Mouse (Mus musculus) kidney, adult 2 months (tissue): ENCODE measurements around the gene Mak. TPM values are rescaled to one million over a fixed set of nuclear protein-coding genes. Genes with fewer than 3 reads are reported as not detected.

ENCODE experiments used
- DNase-seq: peaks from one replicate; pipeline ENCODE4 v3.0.0; 2021
- H3K27ac ChIP-seq: fragments of 200-500 bp; 2 replicates; pipeline ENCODE4 v1.5.1; 2012; ENCODE audit warnings: low read depth, low read length, control low read depth, inconsistent platforms; ENCODE audit not compliant: insufficient read depth
- H3K27me3 ChIP-seq: fragments of 200-500 bp; replicated peaks from 2 replicates; pipeline ENCODE4 v1.6.1; 2012; ENCODE audit warnings: mild to moderate bottlenecking, moderate library complexity, low read length, inconsistent platforms; ENCODE audit not compliant: control insufficient read depth, insufficient read depth
- H3K36me3 ChIP-seq: fragments of 200-500 bp; 2 replicates; pipeline ENCODE4 v1.6.1; 2012; ENCODE audit warnings: mild to moderate bottlenecking, moderate library complexity, low read length, inconsistent platforms; ENCODE audit not compliant: control insufficient read depth, insufficient read depth
- H3K4me1 ChIP-seq: fragments of 200-500 bp; 2 replicates; pipeline ENCODE4 v1.6.1; 2011; ENCODE audit warnings: low read length; ENCODE audit not compliant: control insufficient read depth, insufficient read depth
- H3K4me3 ChIP-seq: fragments of 200-500 bp; 2 replicates; pipeline ENCODE4 v1.5.1; 2011; ENCODE audit warnings: mild to moderate bottlenecking, low read depth, low read length, control low read depth; ENCODE audit not compliant: insufficient read depth
- CTCF ChIP-seq: fragments of 200-500 bp; conservative IDR thresholded peaks from 2 replicates; pipeline ENCODE4 v1.5.1; 2011; ENCODE audit warnings: low read depth, mild to moderate bottlenecking, control low read depth, low read length, moderate library complexity, mixed read lengths; ENCODE audit not compliant: insufficient read depth, insufficient read length
- POLR2A ChIP-seq: fragments of 200-500 bp; IDR thresholded peaks from one replicate; pipeline ENCODE4 v1.6.1; 2011; ENCODE audit warnings: low read depth, low read length, control low read depth
- whole genome bisulfite sequencing: fragments of 180-500 bp; shearing (Covaris S2); methylation state at CpG from one replicate; pipeline ENCODE4 v1.1.7; 2018; 5-methylcytosine and 5-hydroxymethylcytosine counted together
- polyA plus RNA-seq: library from polyadenylated mRNA; depleted of rRNA; stranded (reverse); fragments of >200 nt; gene quantifications from 2 replicates; pipeline ENCODE4 v1.2.3, GENCODE M21; 2012

The Mak gene
- polyA plus RNA-seq, 1 experiment = not detected

DNA sequence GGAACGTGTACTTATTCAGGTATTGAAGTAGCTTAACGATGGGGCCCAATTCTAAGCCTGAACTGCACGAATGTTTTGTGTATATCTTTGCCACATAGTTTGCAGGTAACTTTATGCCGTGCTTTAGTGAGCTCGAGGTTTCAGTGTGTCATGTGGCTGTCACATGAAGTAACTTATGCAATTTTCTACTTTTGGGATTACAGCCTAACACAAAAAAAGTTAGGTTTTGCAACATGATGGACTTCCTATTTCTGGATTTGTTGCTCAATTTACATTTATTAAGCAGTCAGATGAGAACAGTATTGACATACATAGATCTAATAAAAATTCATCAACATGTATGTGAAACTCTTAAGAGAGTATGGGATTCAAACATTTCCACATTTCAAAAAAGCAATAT lies 5.7 kb downstream of the Mak start:
- no peaks in the 10 kb centered on the region for H3K27me3 ChIP-seq
- H3K36me3 ChIP-seq = no peaks in the 10 kb centered on the region
- no peak overlapping the region for H3K4me3 ChIP-seq
- no peak overlapping the region for H3K27ac ChIP-seq
- 83% methylated on average over 5 of the region's 5 CpGs for WGBS
- H3K4me1 ChIP-seq = no peaks in the 10 kb centered on the region
- no peak for DNase-seq
- no peak for TF ChIP-seq POLR2A
- no peak for TF ChIP-seq CTCF

DNA sequence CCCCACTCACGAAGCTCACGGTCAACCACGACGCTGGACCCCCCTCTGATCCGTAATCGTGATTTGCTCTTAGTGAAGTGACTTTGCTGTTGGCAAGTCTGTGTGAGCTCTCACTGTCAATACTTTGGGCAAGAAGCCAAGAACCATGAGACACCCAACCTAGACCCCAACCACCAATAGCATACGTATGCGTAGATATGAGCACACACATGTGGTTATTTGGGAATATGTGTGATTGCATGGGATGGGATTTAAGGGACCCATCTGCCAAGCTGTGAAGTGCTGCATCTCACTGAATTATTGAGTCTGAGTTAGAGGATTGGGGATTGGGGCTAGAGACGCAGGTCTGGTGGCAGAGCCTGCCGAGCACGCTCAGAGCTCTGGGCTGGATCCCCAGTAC lies 7.9 kb downstream of the Mak start:
- TF ChIP-seq POLR2A = no peak
- TF ChIP-seq CTCF = no peak
- Histone ChIP-seq H3K27ac (no peak overlapping the region), H3K36me3 (no peaks in the 10 kb centered on the region), H3K4me3 (no peak overlapping the region), H3K27me3 (no peaks in the 10 kb centered on the region), H3K4me1 (no peaks in the 10 kb centered on the region)
- 91% methylated on average over 11 of the region's 11 CpGs for WGBS
- no peak for DNase-seq

DNA sequence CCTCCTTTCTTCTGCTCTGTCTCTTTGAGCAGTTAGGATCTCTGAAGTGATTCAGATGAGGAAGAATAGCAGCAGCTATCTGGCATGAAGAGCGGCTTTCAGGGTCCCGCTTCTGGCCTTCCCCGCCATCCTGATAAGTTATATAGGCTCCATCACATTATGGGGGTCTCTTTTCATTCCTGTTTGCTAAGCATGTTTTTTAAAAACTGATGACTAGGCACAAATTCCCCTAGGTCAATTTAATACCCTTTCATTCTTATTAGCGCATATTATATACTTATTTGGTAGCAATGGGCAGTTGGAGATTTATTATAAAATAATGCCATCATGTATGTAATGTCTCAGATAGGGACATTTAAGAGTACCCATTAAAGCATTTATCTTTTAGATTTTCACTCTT lies 11.9 kb downstream of the Mak start:
- Histone ChIP-seq H3K4me3 (no peak overlapping the region), H3K27me3 (no peaks in the 10 kb centered on the region), H3K36me3 (no peaks in the 10 kb centered on the region), H3K4me1 (no peaks in the 10 kb centered on the region), H3K27ac (no peak overlapping the region)
- TF ChIP-seq CTCF (no peak), POLR2A (no peak)
- WGBS = 94% methylated on average over 4 of the region's 4 CpGs
- DNase-seq = no peak

DNA sequence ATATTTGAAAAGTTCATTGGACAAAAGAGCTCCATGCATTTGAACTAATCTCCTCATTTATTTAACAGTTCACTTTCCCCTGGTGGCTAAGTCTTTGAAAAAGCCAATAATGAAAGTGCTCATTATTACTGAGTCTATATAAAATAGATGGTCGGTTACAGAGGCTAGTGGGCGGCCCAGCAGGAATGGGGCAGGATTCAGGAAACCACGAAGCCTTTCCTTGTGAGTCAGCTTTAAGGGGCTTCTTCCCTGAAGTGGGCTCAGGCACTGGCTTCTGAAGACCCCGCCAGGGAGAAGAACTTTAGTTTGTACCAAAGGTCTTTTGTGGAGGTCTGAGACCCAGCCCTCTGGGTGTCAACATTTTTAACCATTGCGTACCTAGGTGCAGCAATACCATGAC lies 27.5 kb downstream of the Mak start:
- DNase-seq = no peak
- H3K27ac ChIP-seq = no peak overlapping the region
- no peaks in the 10 kb centered on the region for H3K36me3 ChIP-seq
- TF ChIP-seq POLR2A = no peak
- no peak for TF ChIP-seq CTCF
- 74% methylated on average over 5 of the region's 5 CpGs for WGBS
- H3K4me1 ChIP-seq = no peaks in the 10 kb centered on the region
- no peaks in the 10 kb centered on the region for H3K27me3 ChIP-seq
- no peak overlapping the region for H3K4me3 ChIP-seq

DNA sequence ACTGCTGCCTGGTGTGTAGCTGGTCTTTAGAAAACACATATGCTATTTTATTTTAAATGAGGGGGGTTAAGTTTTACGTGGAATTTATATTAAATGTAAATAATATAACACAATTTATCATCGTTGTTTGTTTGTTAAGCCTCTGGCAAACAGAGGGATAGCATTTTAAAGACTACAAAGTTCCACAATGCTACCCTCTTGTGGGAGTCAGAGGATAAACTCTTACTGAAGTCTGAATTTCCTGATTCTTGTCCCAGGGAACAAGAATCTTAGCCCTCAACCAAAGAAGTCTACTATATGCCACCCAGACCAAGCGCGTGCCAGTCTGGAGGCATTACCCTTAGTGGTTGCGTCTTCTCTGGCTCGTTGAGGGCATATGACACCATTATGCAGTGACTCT lies 32.2 kb downstream of the Mak start:
- no peaks in the 10 kb centered on the region for H3K36me3 ChIP-seq
- no peak for TF ChIP-seq POLR2A
- TF ChIP-seq CTCF = no peak
- no peak overlapping the region for H3K4me3 ChIP-seq
- no peak overlapping the region for H3K27ac ChIP-seq
- DNase-seq = no peak
- H3K4me1 ChIP-seq = no peaks in the 10 kb centered on the region
- 81% methylated on average over 6 of the region's 6 CpGs for WGBS
- no peaks in the 10 kb centered on the region for H3K27me3 ChIP-seq

DNA sequence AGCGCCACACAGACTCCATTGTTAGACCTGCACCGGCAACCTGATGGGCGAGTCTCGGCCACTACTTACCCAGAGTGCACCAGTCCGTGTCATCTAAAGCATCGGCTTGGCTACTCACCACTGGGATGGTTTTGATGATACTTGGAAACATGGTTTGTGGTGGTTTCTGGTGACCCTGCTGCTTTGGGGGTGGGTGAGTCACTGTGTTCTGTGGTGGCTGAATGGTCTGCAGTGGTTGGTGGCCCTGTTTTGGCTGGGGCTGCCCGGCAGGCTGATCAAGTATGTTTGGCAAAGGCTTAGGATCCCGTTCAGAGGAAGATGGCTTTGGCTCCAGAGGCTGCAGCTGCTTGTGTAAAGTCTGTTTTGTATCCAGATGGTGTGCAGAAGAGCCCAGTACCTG lies 33.6 kb downstream of the Mak start:
- no peak for DNase-seq
- WGBS = 90% methylated on average over 8 of the region's 8 CpGs
- Histone ChIP-seq H3K27me3 (no peaks in the 10 kb centered on the region), H3K27ac (no peak overlapping the region), H3K4me3 (no peak overlapping the region), H3K4me1 (no peaks in the 10 kb centered on the region), H3K36me3 (no peaks in the 10 kb centered on the region)
- TF ChIP-seq CTCF (no peak), POLR2A (no peak)

DNA sequence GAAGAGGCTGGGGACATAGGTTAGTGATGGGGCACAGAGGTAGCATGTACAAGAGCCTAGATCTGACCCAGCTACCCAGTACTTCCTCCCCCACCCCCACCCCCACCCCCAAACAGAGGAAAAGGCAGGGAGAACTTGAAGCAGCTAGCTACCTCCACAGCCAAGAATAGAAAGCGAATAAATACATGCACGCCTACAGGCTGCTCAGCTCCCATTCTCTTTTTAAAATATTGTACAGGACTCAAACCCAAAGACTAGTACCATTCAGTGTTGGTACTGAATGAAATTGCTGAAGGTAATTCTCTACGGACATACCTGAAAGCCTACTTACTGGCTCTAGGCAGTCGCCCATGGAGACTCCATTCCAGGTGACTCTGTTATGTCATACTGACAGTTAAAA lies 37.0 kb downstream of the Mak start:
- Histone ChIP-seq H3K36me3 (no peaks in the 10 kb centered on the region), H3K27ac (no peak overlapping the region), H3K27me3 (no peaks in the 10 kb centered on the region), H3K4me1 (no peaks in the 10 kb centered on the region), H3K4me3 (no peak overlapping the region)
- DNase-seq = no peak
- TF ChIP-seq POLR2A (no peak), CTCF (no peak)
- 90% methylated on average over 4 of the region's 4 CpGs for WGBS

DNA sequence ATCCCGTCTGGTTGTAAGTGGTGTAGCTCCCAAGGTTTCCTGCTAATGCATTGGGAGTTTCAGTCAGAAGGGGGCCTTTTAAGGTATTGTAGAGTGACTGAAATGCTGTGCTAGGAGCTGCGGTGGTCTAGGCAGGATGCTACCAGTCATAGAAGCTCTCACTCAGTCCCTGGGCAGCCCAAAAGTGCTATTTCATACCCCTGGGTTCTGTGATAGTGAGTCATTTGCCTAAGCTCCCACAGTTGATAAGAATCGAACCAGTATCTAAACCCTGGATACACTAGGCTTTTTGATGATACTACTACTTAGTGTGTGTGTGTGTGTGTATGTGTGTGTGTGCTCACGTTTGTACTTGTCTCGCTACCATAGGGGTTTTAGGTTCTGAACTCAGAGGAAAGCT lies 49.4 kb downstream of the Mak start:
- DNase-seq = no peak
- TF ChIP-seq POLR2A (no peak), CTCF (no peak)
- no peaks in the 10 kb centered on the region for H3K36me3 ChIP-seq
- H3K27ac ChIP-seq = no peak overlapping the region
- H3K27me3 ChIP-seq = no peaks in the 10 kb centered on the region
- 84% methylated on average over 5 of the region's 5 CpGs for WGBS
- no peak overlapping the region for H3K4me3 ChIP-seq
- H3K4me1 ChIP-seq = no peaks in the 10 kb centered on the region
